Mouse (Mus musculus) gastrocnemius, postnatal 36 days (tissue): ENCODE measurements at regions not wholly inside any gene's neighbourhood (a gene's known extent, or its start where the extent isn't known, plus 50 kb on each side); places are given as distances from the start of the nearest gene placed in this dataset.

Experiments
- DNase-seq, 2 experiments: peaks; one replicate each; pipeline ENCODE4 v3.0.0; 2022
- intact Hi-C: fragments of 180-260 bp; cut with DNase I; formaldehyde crosslinking; loops from one replicate; pipeline ENCODE4 v1.15.1; 2025

- no peak for DNase-seq
- intact Hi-C loops, result no loop called here
Observed at GRCm38 (mm10) chr3:128024856-128025255, 128.7 kb upstream of the Fam241a start.

GRCm38 (mm10) chr3:128014909-128015308, 118.8 kb upstream of the Fam241a start:
- intact Hi-C loops, result no loop called here

GRCm38 (mm10) chr3:128002905-128003641, 106.9 kb upstream of the Fam241a start:
- intact Hi-C loops, result loop anchor here (2.0 to 10.0 kb wide), 2 partner anchors 334 to 1212 kb away; no protein-coding TSS in a partner anchor
- no peak for DNase-seq

More at GRCm38 (mm10) chr3:128014909-128015308, 118.8 kb upstream of the Fam241a start:
- no peak for DNase-seq

- intact Hi-C loops, result loop anchor here (2.0 to 10.0 kb wide), 2 partner anchors 335 to 1213 kb away; no protein-coding TSS in a partner anchor
- DNase-seq, result no peak
Observed at GRCm38 (mm10) chr3:128001924-128002501, 105.9 kb upstream of the Fam241a start.

GRCm38 (mm10) chr3:127995678-127996077, 99.6 kb upstream of the Fam241a start:
- no peak for DNase-seq
- intact Hi-C loops, result no loop called here

- intact Hi-C loops, result no loop called here
- DNase-seq, result no peak
Observed at GRCm38 (mm10) chr3:127987583-127987982, 91.5 kb upstream of the Fam241a start.

GRCm38 (mm10) chr3:127985165-127985564, 89.0 kb upstream of the Fam241a start:
- intact Hi-C loops, result no loop called here
- DNase-seq, result no peak

- no peak for DNase-seq
- intact Hi-C loops, result no loop called here
Observed at GRCm38 (mm10) chr3:127977240-127977639, 81.1 kb upstream of the Fam241a start.

- intact Hi-C loops, result no loop called here
- peak; percentile 37 to 40 for DNase-seq
Observed at GRCm38 (mm10) chr3:127970891-127971290, 74.8 kb upstream of the Fam241a start.

- no peak for DNase-seq
- intact Hi-C loops, result no loop called here
Observed at GRCm38 (mm10) chr3:127967170-127967569, 71.0 kb upstream of the Fam241a start.

GRCm38 (mm10) chr3:127966214-127966613, 70.1 kb upstream of the Fam241a start:
- DNase-seq, result no peak
- intact Hi-C loops, result no loop called here

GRCm38 (mm10) chr3:127958919-127959684, 63.0 kb upstream of the Fam241a start:
- no peak for DNase-seq
- intact Hi-C loops, result no loop called here

GRCm38 (mm10) chr3:127954856-127955255, 58.7 kb upstream of the Fam241a start:
- intact Hi-C loops, result no loop called here
- no peak for DNase-seq

GRCm38 (mm10) chr3:127953610-127954009, 57.5 kb upstream of the Fam241a start:
- no peak for DNase-seq
- intact Hi-C loops, result no loop called here

GRCm38 (mm10) chr3:127948898-127949620, 52.9 kb upstream of the Fam241a start:
- intact Hi-C loops, result loop anchor here (2.0 to 5.0 kb wide), 4 partner anchors 52 to 314 kb away; partner anchors contain the start of gene Fam241a
- DNase-seq, result peak in 1 of 2 experiments; percentile 8

- intact Hi-C loops, result loop anchor here (2.0 to 5.0 kb wide), 4 partner anchors 51 to 314 kb away; partner anchors contain the start of gene Fam241a
- DNase-seq, result no peak
Observed at GRCm38 (mm10) chr3:127948326-127948725, 52.2 kb upstream of the Fam241a start.
